Mouse (Mus musculus): Measurements from ENCODE around the gene Smdt1.

GRCm38 (mm10) chr15:82351480-82351879 lies 12.7 kb downstream of the Smdt1 start:
- TF ChIP-seq CTCF (IDR thresholded peaks at IDR 0.05; ENCODE audit: control insufficient read depth, insufficient read depth, insufficient read length): no peak
- TF ChIP-seq MYOD1 (IDR thresholded peaks at IDR 0.05; ENCODE audit: control insufficient read depth, insufficient read length, low read depth): no peak
- TF ChIP-seq USF1 (IDR thresholded peaks at IDR 0.05; ENCODE audit: low read depth): no peak
- no peak for TF ChIP-seq MAX (IDR thresholded peaks at IDR 0.05)
- TF ChIP-seq CEBPB (IDR thresholded peaks at IDR 0.05; ENCODE audit: low read depth): no peak
- no peak for TF ChIP-seq FOSL1 (IDR thresholded peaks at IDR 0.05; ENCODE audit: insufficient read depth, low read length, poor library complexity, severe bottlenecking)
- no peak for TF ChIP-seq MYOG (IDR thresholded peaks at IDR 0.05; ENCODE audit: control insufficient read depth, extremely low read depth, insufficient read length)

Data from C2C12 (cell line).